Mouse (Mus musculus) gastrocnemius, adult 2 months (tissue): ENCODE measurements around the gene Pou6f1. TPM values are rescaled to one million over a fixed set of nuclear protein-coding genes. Genes with fewer than 3 reads are reported as not detected.
A peak's percentile ranks its signal among the peaks of the same experiment; 100 is the strongest.

Experiments
- DNase-seq: peaks from one replicate; pipeline ENCODE4 v3.0.0; 2022
- H3K27ac ChIP-seq: fragments of 200-600 bp; 2 replicates; pipeline ENCODE4 v1.8.1; 2022; ENCODE audit warnings: mild to moderate bottlenecking
- H3K4me3 ChIP-seq: fragments of 200-600 bp; 2 replicates; pipeline ENCODE4 v1.8.1; 2022; ENCODE audit warnings: mild to moderate bottlenecking, moderate library complexity
- CTCF ChIP-seq: fragments of 200-600 bp; IDR thresholded peaks from 2 replicates; pipeline ENCODE4 v1.8.1; 2022; ENCODE audit warnings: antibody characterized with exemption, mild to moderate bottlenecking, moderate library complexity
- intact Hi-C: fragments of 180-260 bp; cut with DNase I; formaldehyde crosslinking; loops from one replicate; pipeline ENCODE4 v1.15.1; 2025
- total RNA-seq, 2 experiments: library from RNA; stranded (reverse); gene quantifications; 2 replicates each; pipeline ENCODE4 v1.2.3; 2021

Pou6f1 gene
- total RNA-seq, 2 experiments from 2014 or later = 12.9 to 13.1 TPM

GRCm38 (mm10) chr15:100590436-100590835 is 9.3 kb downstream of the Pou6f1 start:
- DNase-seq = no peak
- intact Hi-C loops = no loop called here
- no peak for TF ChIP-seq CTCF
- no peak overlapping the region for H3K27ac ChIP-seq
- no peak overlapping the region for H3K4me3 ChIP-seq

GRCm38 (mm10) chr15:100588297-100588696 is 11.5 kb downstream of the Pou6f1 start:
- Histone ChIP-seq H3K4me3 (no peak overlapping the region), H3K27ac (no peak overlapping the region)
- no peak for DNase-seq
- intact Hi-C loops = no loop called here
- TF ChIP-seq CTCF = no peak

- intact Hi-C loops = no loop called here
- no peak for DNase-seq
- Histone ChIP-seq H3K4me3 (no peak overlapping the region), H3K27ac (no peak overlapping the region)
- no peak for TF ChIP-seq CTCF
These were observed 12.6 kb downstream of the Pou6f1 start for GRCm38 (mm10) chr15:100587166-100587565.

- H3K27ac ChIP-seq = no peak overlapping the region
- no peak for DNase-seq
- no peak for TF ChIP-seq CTCF
- intact Hi-C loops = no loop called here
- H3K4me3 ChIP-seq = no peak overlapping the region
These were observed 13.9 kb downstream of the Pou6f1 start for GRCm38 (mm10) chr15:100585931-100586330.

- intact Hi-C loops = no loop called here
- no peak overlapping the region for H3K27ac ChIP-seq
- TF ChIP-seq CTCF = no peak
- DNase-seq = no peak
- no peak overlapping the region for H3K4me3 ChIP-seq
These were observed 19.7 kb downstream of the Pou6f1 start for GRCm38 (mm10) chr15:100580108-100580507.

- no peak for DNase-seq
- intact Hi-C loops = no loop called here
- no peak overlapping the region for H3K27ac ChIP-seq
- no peak overlapping the region for H3K4me3 ChIP-seq
- TF ChIP-seq CTCF = no peak
These were observed 21.8 kb downstream of the Pou6f1 start for GRCm38 (mm10) chr15:100577972-100578371.

GRCm38 (mm10) chr15:100576810-100577209 is 23.0 kb downstream of the Pou6f1 start:
- H3K27ac ChIP-seq = no peak overlapping the region
- H3K4me3 ChIP-seq = no peak overlapping the region
- DNase-seq = no peak
- no peak for TF ChIP-seq CTCF
- intact Hi-C loops = no loop called here

- H3K27ac ChIP-seq = no peak overlapping the region
- DNase-seq = no peak
- no peak overlapping the region for H3K4me3 ChIP-seq
- intact Hi-C loops = no loop called here
- TF ChIP-seq CTCF = no peak
These were observed 23.4 kb downstream of the Pou6f1 start for GRCm38 (mm10) chr15:100576392-100576791.

- intact Hi-C loops = no loop called here
These were observed 24.4 kb downstream of the Pou6f1 start for GRCm38 (mm10) chr15:100575366-100575765.

GRCm38 (mm10) chr15:100574378-100574777 is 25.4 kb downstream of the Pou6f1 start:
- H3K4me3 ChIP-seq = no peak overlapping the region
- no peak for TF ChIP-seq CTCF
- DNase-seq = no peak
- intact Hi-C loops = no loop called here
- peak overlapping the region; percentile 61 for H3K27ac ChIP-seq

More at GRCm38 (mm10) chr15:100575366-100575765, 24.4 kb downstream of the Pou6f1 start:
- H3K4me3 ChIP-seq = no peak overlapping the region
- TF ChIP-seq CTCF = no peak
- DNase-seq = no peak
- H3K27ac ChIP-seq = peak overlapping the region; percentile 61; the same call in 1 of the 2 replicates

- intact Hi-C loops = no loop called here
- Histone ChIP-seq H3K27ac (peak overlapping the region; percentile 61), H3K4me3 (no peak overlapping the region)
- no peak for TF ChIP-seq CTCF
- DNase-seq = no peak
These were observed 25.8 kb downstream of the Pou6f1 start for GRCm38 (mm10) chr15:100573946-100574345.

GRCm38 (mm10) chr15:100569239-100569638 is 30.5 kb downstream of the Pou6f1 start:
- no peak overlapping the region for H3K27ac ChIP-seq
- TF ChIP-seq CTCF = no peak
- DNase-seq = no peak
- no peak overlapping the region for H3K4me3 ChIP-seq
- intact Hi-C loops = no loop called here

- TF ChIP-seq CTCF = no peak
- no peak overlapping the region for H3K4me3 ChIP-seq
- no peak for DNase-seq
- no peak overlapping the region for H3K27ac ChIP-seq
- intact Hi-C loops = no loop called here
These were observed 33.3 kb downstream of the Pou6f1 start for GRCm38 (mm10) chr15:100566531-100566930.

GRCm38 (mm10) chr15:100557705-100558433 is 41.9 kb downstream of the Pou6f1 start:
- intact Hi-C loops = no loop called here

More at GRCm38 (mm10) chr15:100557705-100558433, 41.9 kb downstream of the Pou6f1 start:
- no peak for DNase-seq
- no peak for TF ChIP-seq CTCF
- no peak overlapping the region for H3K27ac ChIP-seq
- no peak overlapping the region for H3K4me3 ChIP-seq
